Mouse (Mus musculus) embryo, embryonic 10.5 days (tissue): ENCODE measurements at regions not wholly inside any gene's neighbourhood (a gene's known extent, or its start where the extent isn't known, plus 50 kb on each side); places are given as distances from the start of the nearest gene placed in this dataset.

Experiments
- DNase-seq: peaks from one replicate; pipeline ENCODE4 v3.0.0-alpha.2; 2015; ENCODE audit warnings: low spot score

DNA sequence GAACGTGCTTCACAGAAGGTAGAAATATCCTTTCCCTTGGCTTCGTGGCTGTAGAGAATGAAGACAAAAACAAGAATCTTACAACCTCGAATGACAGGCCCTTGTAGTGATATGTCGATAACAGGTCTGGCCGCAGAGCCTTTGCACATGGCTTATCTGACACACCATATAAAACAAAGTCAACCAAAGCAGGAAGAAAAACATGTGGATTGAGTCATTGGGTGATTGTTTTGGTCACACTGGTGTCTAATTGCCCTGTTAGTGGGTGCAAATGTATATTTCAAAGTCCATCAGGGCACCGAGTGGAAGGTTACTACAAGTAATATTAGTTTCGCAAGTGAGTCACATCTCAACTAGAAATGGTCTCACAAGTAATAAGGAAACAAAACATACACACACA lies 569.9 kb upstream of the Itga1 start:
- DNase-seq: no peak

- peak; percentile 56 for DNase-seq
Observed at GRCm38 (mm10) chr13:115669516-115669915, 567.8 kb upstream of the Itga1 start.

DNA sequence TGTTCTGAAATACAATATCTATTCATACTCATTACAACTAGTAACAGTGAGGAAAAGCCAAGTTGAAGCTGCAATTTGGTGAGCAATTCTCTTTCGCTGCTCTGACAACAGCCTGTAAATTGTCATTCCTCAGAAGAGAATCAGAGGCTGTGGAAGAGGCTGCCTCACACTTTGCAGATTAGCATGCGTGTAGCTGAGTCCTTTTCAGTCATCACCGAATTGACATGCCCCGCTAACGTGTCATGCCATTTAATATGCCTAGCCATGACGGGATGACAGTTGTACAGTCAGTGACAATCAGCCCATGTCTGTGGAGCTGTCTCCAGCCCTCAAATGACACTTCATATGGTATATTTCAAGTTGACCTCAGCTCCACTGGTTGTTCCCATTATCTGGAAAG lies 553.4 kb upstream of the Itga1 start:
- DNase-seq: no peak

- no peak for DNase-seq
Observed at GRCm38 (mm10) chr13:115652935-115653334, 551.2 kb upstream of the Itga1 start.

DNA sequence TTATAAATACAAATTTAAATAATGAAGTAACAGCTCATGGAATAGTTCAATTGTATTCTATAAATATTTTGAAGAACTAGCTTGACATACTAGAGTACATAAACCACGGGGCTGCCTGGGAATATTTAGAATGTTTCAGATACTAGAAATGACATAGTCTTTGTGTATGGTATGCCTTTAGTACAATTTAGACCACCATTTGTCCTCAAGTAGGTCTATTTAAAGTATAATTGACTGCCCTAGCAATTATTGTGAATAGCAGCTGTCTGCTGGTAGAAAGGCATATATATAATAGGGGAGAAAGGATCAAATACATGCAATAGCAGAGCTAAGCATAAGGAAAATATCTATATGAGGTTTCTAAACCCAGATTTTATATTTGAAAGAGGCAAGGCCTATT lies 550.6 kb upstream of the Itga1 start:
- no peak for DNase-seq

GRCm38 (mm10) chr13:115631410-115632105 lies 529.8 kb upstream of the Itga1 start:
- peak; percentile 22 for DNase-seq

DNA sequence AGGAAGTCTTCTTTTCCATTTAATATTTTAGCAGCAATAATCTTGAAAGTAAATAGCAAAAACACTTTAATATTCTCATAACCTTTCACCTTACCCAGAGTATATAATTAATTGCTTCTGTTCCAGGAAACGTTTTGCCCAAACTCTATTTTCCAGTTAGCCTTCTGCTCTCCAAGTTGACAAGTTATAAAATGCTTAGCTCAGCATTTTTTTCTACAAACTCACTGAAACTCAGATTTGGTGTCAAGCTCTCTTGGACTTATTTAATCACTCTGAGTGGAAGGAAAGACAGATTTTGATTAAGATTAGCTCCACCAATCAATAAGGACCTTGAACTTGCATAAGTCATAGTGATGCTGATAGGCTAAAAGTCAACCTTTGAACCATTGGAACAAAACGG lies 528.8 kb upstream of the Itga1 start:
- no peak for DNase-seq

- peak; percentile 7 for DNase-seq
Observed at GRCm38 (mm10) chr13:115613174-115613573, 511.4 kb upstream of the Itga1 start.

- DNase-seq: no peak
Observed at GRCm38 (mm10) chr13:115606441-115606840, 504.7 kb upstream of the Itga1 start.

DNA sequence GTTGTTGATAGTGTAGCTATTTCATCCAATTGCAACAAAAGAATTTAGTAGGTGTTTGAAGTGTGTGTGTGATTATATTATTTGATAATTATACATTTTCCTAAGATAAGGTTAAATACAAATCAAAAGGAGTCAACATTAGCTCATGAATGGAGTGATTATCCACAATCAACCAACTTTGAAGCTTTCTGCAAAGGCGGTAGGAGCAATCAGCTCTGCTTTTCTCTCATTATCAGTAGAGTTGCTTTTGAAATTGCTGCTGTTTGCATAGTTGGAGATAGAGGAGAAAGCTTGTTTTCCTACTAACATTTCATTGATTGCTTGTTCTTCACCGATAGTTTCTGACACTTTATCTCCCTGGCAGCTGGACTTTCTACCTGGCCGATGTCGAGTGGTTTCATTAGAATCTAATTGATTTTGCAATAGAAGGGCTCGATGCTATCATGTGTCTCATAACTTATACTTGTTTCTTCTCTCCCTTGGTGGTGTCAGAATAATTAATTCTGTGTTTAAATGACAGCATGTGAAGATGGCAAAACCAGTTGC lies 493.4 kb upstream of the Itga1 start:
- no peak for DNase-seq

GRCm38 (mm10) chr13:115575967-115576366 lies 474.2 kb upstream of the Itga1 start:
- DNase-seq: no peak

GRCm38 (mm10) chr13:115575052-115575891 lies 473.5 kb upstream of the Itga1 start:
- no peak for DNase-seq

DNA sequence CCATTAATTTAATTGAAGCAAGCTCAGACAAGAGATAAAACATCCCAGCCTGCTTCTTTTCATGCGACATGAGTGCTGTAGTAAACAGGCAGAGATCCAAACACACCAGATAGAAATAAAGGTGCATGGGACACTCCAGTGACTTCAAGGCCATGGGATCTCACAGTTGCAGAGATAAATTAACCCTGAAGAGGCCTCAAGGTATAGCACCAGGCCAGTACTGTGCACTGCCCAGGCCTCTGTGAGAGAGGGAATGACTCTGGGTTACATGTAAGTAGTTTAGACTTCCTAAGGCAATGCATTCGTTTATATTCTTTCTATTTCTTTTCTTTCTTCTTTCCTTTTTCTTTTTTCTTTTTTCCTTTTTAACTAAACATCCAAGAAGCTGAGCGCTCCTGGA lies 439.4 kb upstream of the Itga1 start:
- no peak for DNase-seq

GRCm38 (mm10) chr13:115535900-115536299 lies 434.1 kb upstream of the Itga1 start:
- no peak for DNase-seq

GRCm38 (mm10) chr13:115513914-115514313 lies 412.1 kb upstream of the Itga1 start:
- DNase-seq: peak; percentile 2

GRCm38 (mm10) chr13:115512214-115512613 lies 410.4 kb upstream of the Itga1 start:
- DNase-seq: no peak

DNA sequence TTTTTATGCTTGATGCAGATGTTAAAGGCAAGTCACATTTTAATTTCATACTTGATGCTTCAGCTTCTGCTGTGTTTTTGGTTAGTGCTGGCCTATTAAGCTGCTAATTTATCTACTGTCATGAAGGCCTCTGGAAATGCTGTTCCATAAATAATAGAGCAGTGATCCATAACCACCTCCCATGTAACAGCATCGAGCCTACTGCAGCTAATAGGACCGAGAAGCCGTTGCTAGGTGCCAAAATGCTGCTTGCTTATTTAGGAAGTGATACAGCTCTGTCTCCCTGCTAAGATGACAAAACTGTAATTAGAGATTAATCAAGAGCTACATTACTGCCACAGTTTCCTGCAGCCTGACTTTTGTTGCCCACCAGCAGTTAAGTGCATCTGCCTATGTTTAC lies 406.9 kb upstream of the Itga1 start:
- DNase-seq: no peak

DNA sequence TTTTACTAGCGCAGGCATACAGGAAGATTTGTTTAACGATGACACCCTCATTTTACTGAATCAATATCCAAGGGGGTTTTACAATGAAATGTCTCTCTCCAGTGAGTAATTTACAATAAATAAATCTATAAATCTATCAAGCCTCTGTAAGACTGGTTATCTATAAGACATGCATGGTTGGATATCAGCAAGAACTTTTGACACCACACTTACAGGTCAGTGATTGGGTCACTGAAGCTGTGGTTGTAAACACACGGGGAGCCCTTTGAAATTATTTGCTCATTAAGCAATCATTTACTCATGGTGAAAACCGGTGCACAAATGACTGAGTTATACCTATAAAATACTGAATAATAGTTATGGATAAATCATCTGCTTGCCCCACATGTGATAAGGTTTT lies 392.6 kb upstream of the Itga1 start:
- no peak for DNase-seq

- peak; percentile 10 for DNase-seq
Observed at GRCm38 (mm10) chr13:115475861-115476260, 374.1 kb upstream of the Itga1 start.

GRCm38 (mm10) chr13:115465689-115466088 lies 363.9 kb upstream of the Itga1 start:
- no peak for DNase-seq

- DNase-seq: peak; percentile 65
Observed at GRCm38 (mm10) chr13:115451244-115451643, 349.5 kb upstream of the Itga1 start.

DNA sequence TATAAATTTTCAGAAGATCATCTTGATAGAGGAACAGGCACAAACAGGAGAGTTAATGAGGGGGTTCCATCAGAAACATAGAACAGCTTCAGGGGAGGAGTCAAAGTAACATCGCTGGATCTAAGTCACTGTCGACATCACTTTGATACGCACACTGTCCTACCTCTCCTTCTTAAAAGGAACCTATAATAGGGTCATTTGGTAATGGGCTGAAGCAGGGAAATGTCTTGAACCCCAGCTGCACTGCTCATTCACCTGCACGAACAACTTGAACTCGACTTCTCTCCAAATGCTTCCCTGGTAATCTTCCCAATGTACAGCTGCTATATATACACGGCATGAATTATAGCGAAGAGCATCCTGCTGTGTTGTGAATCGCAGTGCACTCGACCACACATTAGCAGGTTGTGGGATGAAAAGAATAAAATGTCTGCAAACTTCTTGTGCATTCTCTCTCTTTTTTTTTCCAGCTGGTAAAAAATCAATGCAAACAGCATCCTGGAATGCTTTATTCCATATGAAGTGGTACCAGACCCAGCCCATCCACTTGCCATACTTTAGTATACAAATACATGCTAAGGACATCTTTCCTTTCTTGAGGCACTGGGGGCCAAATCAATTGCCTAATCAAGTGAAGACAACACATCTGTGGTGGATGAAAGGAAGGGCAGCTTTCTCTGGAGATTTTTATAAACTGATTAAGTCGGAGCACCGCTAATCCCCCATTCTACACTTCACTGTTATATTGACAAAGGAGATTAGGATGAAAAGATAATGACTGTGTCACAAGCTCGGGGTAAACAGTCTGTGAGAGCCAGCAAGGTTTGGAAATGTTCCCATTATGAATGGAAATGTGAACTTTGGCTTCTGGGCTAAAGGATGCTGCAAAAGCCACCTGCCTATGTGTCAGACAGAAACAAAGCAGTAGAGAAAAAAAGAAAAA lies 325.6 kb upstream of the Itga1 start:
- peak; percentile 17 for DNase-seq
